ENCODE assay signal across 14 mouse cellular contexts in genomic region chr6:22349531-22350238, GRCm38 (mm10). TPM values are rescaled to one million over a fixed set of nuclear protein-coding genes. Genes with fewer than 3 reads are reported as not detected.
A peak's percentile ranks its signal among the peaks of the same experiment; 100 is the strongest.
DNase-seq lines count a peak whose midpoint lies in the region; ATAC-seq lines count a peak whose summit lies in the region.
"Had no signal": no experiment of that assay in that cellular context is flagged by ENCODE, and none has a peak within 500 bp of the region (broad histone marks: within the 10 kb centered on the region; RNA-seq: fewer than 3 reads in every experiment).

No protein-coding gene starts in this region.

- 65% methylated on average over 11 of the region's 11 CpGs for WGBS in heart, embryonic 16.5 days
- WGBS in hindbrain, embryonic 14.5 days = 89% methylated on average over 11 of the region's 11 CpGs

- H3K4me2 ChIP-seq in heart, embryonic 16.5 days (ENCODE audit: low read depth, low read length) = 0 out of 2 replicates have a peak overlapping the region, but pooled peaks have one; percentile 10
- H3K4me2 ChIP-seq in hindbrain, embryonic 14.5 days (replicated peaks) = no peak overlapping the region
- H3K4me2 ChIP-seq: midbrain, embryonic 13.5 days; neural tube, embryonic 13.5 days had no signal

- DNase-seq in heart, postnatal 14 days = no peak
- peak; percentile 74 for DNase-seq in T-cell, adult 2 months (ENCODE audit: low spot score)
- DNase-seq in hindbrain, embryonic 14.5 days (ENCODE audit: low spot score) = no peak
- no peak for DNase-seq in urinary bladder, adult 2 months (ENCODE audit: low spot score)
- DNase-seq in left cerebral cortex, postnatal 10 days (ENCODE audit: extremely low spot score in 1 of 2, low spot score in 2 of 2) = no peak
- DNase-seq: adrenal gland, postnatal 10 days; kidney, adult 2 months; lung, adult 2 months; right cerebral cortex, adult 18-20 months had no signal

- H3K36me3 ChIP-seq in heart, embryonic 16.5 days (ENCODE audit: control insufficient read depth, insufficient read depth) = no peaks in the 10 kb centered on the region
- H3K36me3 ChIP-seq in megakaryocyte, embryonic 14.5 days (replicated peaks; ENCODE audit: low read length) = peaks cover 5% of the 10 kb centered on the region
- no peaks in the 10 kb centered on the region for H3K36me3 ChIP-seq in hindbrain, embryonic 14.5 days (replicated peaks; ENCODE audit: control insufficient read depth, insufficient read depth)
- H3K36me3 ChIP-seq: midbrain, embryonic 13.5 days; neural tube, embryonic 13.5 days had no signal

- no peak overlapping the region for H3K4me3 ChIP-seq in heart, embryonic 16.5 days (ENCODE audit: low read length)
- H3K4me3 ChIP-seq in megakaryocyte, embryonic 14.5 days (replicated peaks) = peak overlapping the region; percentile 81
- H3K4me3 ChIP-seq in hindbrain, embryonic 14.5 days (replicated peaks; ENCODE audit: low read length) = no peak overlapping the region
- H3K4me3 ChIP-seq: midbrain, embryonic 13.5 days; neural tube, embryonic 13.5 days had no signal

- H3K27me3 ChIP-seq in heart, embryonic 16.5 days (ENCODE audit: control insufficient read depth, insufficient read depth, low read length) = no peaks in the 10 kb centered on the region
- no peaks in the 10 kb centered on the region for H3K27me3 ChIP-seq in megakaryocyte, embryonic 14.5 days (replicated peaks)
- no peaks in the 10 kb centered on the region for H3K27me3 ChIP-seq in hindbrain, embryonic 14.5 days (ENCODE audit: control insufficient read depth, insufficient read depth, low read length)
- H3K27me3 ChIP-seq: midbrain, embryonic 13.5 days; neural tube, embryonic 13.5 days had no signal

- peaks cover 28% of the 10 kb centered on the region for H3K4me1 ChIP-seq in heart, embryonic 16.5 days (ENCODE audit: control insufficient read depth, insufficient read depth, low read length)
- H3K4me1 ChIP-seq in megakaryocyte, embryonic 14.5 days = peaks cover 100% of the 10 kb centered on the region
- H3K4me1 ChIP-seq in hindbrain, embryonic 14.5 days (replicated peaks; ENCODE audit: control insufficient read depth, insufficient read depth, low read length) = peaks cover 2% of the 10 kb centered on the region; the same call in 1 of the 2 replicates

- intact Hi-C loops in heart, postnatal 14 days (cut with DNase I) = loop anchor here (10.0 kb wide), 1 partner anchor 495 kb away; the partner anchor contains the start of gene Tspan12
- intact Hi-C loops in left cerebral cortex, postnatal 10 days (cut with DNase I) = loop anchor here (10.0 kb wide), 1 partner anchor 1135 kb away; the partner anchor contains the start of gene Kcnd2

- no peaks in the 10 kb centered on the region for H3K9me3 ChIP-seq in heart, embryonic 16.5 days (replicated peaks; ENCODE audit: control insufficient read depth, low read length)
- no peaks in the 10 kb centered on the region for H3K9me3 ChIP-seq in megakaryocyte, embryonic 14.5 days
- no peaks in the 10 kb centered on the region for H3K9me3 ChIP-seq in hindbrain, embryonic 14.5 days (ENCODE audit: control insufficient read depth, low read length)
- H3K9me3 ChIP-seq: midbrain, embryonic 13.5 days; neural tube, embryonic 13.5 days had no signal

- H3K9ac ChIP-seq in heart, embryonic 16.5 days (ENCODE audit: low read length) = no peak overlapping the region
- no peak overlapping the region for H3K9ac ChIP-seq in hindbrain, embryonic 14.5 days
- H3K9ac ChIP-seq: midbrain, embryonic 13.5 days; neural tube, embryonic 13.5 days had no signal

- no peak for ATAC-seq in heart, embryonic 16.5 days (replicated peaks; ENCODE audit: extremely low read depth, insufficient read depth, low FRiP score)
- ATAC-seq in CD4-positive, CD25-positive, alpha-beta regulatory T cell, adult 4 months = peak; percentile 59
- no peak for ATAC-seq in hindbrain, embryonic 14.5 days (ENCODE audit: low FRiP score)
- ATAC-seq: midbrain, embryonic 13.5 days had no signal

- H3K27ac ChIP-seq in heart, embryonic 16.5 days (ENCODE audit: low read length) = no peak overlapping the region
- H3K27ac ChIP-seq in hindbrain, embryonic 14.5 days = no peak overlapping the region
- H3K27ac ChIP-seq: midbrain, embryonic 13.5 days; neural tube, embryonic 13.5 days had no signal

RNA-seq across cellular contexts. Expression of gene Fam3c, which starts 6.4 kb away (rescaled TPM):
- 42.7 and 44.2 TPM in 2 replicates for polyA plus RNA-seq in heart, embryonic 16.5 days (2015; fragmentation: Nextera tagmentation; extraction: Ambion mirVana)
- total RNA-seq in heart, postnatal 14 days (2021) = 10 to 100 TPM; 28.9 to 29.0 TPM
- 100 to 1,000 TPM in 1 of 2 experiments, 10 to 100 TPM in 1; 99.1 to 129 TPM for polyA plus RNA-seq in CD4-positive, CD25-positive, alpha-beta regulatory T cell, adult 4 months (2017; shearing (Covaris generic))
- polyA plus RNA-seq in megakaryocyte, embryonic 14.5 days (2012; ENCODE audit: insufficient read depth, low replicate concordance) = 5.6 and 13.5 TPM in 2 replicates
- 81.1 and 101 TPM in 2 replicates for polyA plus RNA-seq in hindbrain, embryonic 14.5 days (2014; fragmentation: Nextera tagmentation; extraction: Ambion mirVana)
- polyA plus RNA-seq in urinary bladder, adult 2 months (2012; rRNA removed) = 25.7 and 36.1 TPM in 2 replicates
- 100 to 1,000 TPM; 111 to 126 TPM for total RNA-seq in left cerebral cortex, postnatal 10 days (2021)
